Mouse (Mus musculus) kidney, adult 2 months (tissue): ENCODE measurements around the gene Swap70. TPM values are rescaled to one million over a fixed set of nuclear protein-coding genes. Genes with fewer than 3 reads are reported as not detected.

Experiments used
- DNase-seq: peaks from one replicate; pipeline ENCODE4 v3.0.0; 2021
- H3K27ac ChIP-seq: fragments of 200-500 bp; 2 replicates; pipeline ENCODE4 v1.5.1; 2012; ENCODE audit warnings: low read depth, low read length, control low read depth, inconsistent platforms; ENCODE audit not compliant: insufficient read depth
- H3K27me3 ChIP-seq: fragments of 200-500 bp; replicated peaks from 2 replicates; pipeline ENCODE4 v1.6.1; 2012; ENCODE audit warnings: mild to moderate bottlenecking, moderate library complexity, low read length, inconsistent platforms; ENCODE audit not compliant: control insufficient read depth, insufficient read depth
- H3K36me3 ChIP-seq: fragments of 200-500 bp; 2 replicates; pipeline ENCODE4 v1.6.1; 2012; ENCODE audit warnings: mild to moderate bottlenecking, moderate library complexity, low read length, inconsistent platforms; ENCODE audit not compliant: control insufficient read depth, insufficient read depth
- H3K4me1 ChIP-seq: fragments of 200-500 bp; 2 replicates; pipeline ENCODE4 v1.6.1; 2011; ENCODE audit warnings: low read length; ENCODE audit not compliant: control insufficient read depth, insufficient read depth
- H3K4me3 ChIP-seq: fragments of 200-500 bp; 2 replicates; pipeline ENCODE4 v1.5.1; 2011; ENCODE audit warnings: mild to moderate bottlenecking, low read depth, low read length, control low read depth; ENCODE audit not compliant: insufficient read depth
- CTCF ChIP-seq: fragments of 200-500 bp; conservative IDR thresholded peaks from 2 replicates; pipeline ENCODE4 v1.5.1; 2011; ENCODE audit warnings: low read depth, mild to moderate bottlenecking, control low read depth, low read length, moderate library complexity, mixed read lengths; ENCODE audit not compliant: insufficient read depth, insufficient read length
- POLR2A ChIP-seq: fragments of 200-500 bp; IDR thresholded peaks from one replicate; pipeline ENCODE4 v1.6.1; 2011; ENCODE audit warnings: low read depth, low read length, control low read depth
- WGBS: fragments of 180-500 bp; shearing (Covaris S2); methylation state at CpG from one replicate; pipeline ENCODE4 v1.1.7; 2018; 5-methylcytosine and 5-hydroxymethylcytosine counted together
- polyA plus RNA-seq: library from polyadenylated mRNA; depleted of rRNA; stranded (reverse); fragments of >200 nt; gene quantifications from 2 replicates; pipeline ENCODE4 v1.2.3, GENCODE M21; 2012

The Swap70 gene
- polyA plus RNA-seq, 1 experiment: 12.5 TPM

DNA sequence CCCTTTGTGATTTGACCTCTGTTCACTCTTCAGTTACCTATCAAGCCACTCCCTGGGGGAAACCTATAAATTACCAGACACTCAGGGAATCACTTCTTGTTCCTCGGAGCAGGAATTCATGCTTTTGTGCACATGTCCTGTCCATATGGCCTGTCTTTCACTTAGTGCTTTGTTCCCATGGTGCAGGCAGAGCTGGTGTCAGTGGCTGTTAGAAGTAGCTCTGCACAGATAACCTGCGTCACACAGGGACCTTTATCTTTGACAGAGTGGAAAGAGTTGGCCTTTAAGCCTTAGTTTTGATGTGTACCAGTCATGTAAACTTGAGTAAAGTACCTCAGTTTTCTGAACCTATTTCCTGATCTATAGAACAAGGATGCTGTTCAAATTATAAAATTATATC, 32.4 kb downstream of the Swap70 start:
- WGBS: 66% methylated on average over 2 of the region's 2 CpGs
- no peak for DNase-seq
- Histone ChIP-seq H3K36me3 (no peaks in the 10 kb centered on the region), H3K27ac (no peak overlapping the region), H3K4me1 (peaks cover 11% of the 10 kb centered on the region), H3K27me3 (no peaks in the 10 kb centered on the region), H3K4me3 (no peak overlapping the region)
- TF ChIP-seq CTCF (no peak), POLR2A (no peak)

DNA sequence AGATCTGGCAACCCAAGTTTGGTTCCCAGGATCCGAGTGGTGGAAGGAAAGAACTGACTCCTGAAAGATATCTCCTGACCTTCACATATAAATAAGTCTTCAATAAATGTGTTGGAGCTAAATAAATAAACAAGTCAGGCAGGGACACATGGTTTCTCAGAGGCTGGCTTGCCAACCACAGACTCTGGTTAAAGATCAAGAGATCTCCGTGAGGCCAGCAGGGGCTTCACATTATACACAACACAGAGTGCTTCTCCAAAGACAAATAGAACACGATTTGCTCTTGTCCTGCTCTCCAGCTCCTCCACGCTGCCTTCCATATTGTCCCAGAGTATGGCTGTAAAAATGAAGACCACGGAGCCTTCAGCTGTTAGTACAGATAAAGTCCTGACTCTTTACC, 32.9 kb downstream of the Swap70 start:
- WGBS: 76% methylated on average over 5 of the region's 5 CpGs
- Histone ChIP-seq H3K4me3 (no peak overlapping the region), H3K36me3 (no peaks in the 10 kb centered on the region), H3K27ac (no peak overlapping the region), H3K27me3 (no peaks in the 10 kb centered on the region), H3K4me1 (peaks cover 13% of the 10 kb centered on the region)
- TF ChIP-seq POLR2A (no peak), CTCF (no peak)
- no peak for DNase-seq

DNA sequence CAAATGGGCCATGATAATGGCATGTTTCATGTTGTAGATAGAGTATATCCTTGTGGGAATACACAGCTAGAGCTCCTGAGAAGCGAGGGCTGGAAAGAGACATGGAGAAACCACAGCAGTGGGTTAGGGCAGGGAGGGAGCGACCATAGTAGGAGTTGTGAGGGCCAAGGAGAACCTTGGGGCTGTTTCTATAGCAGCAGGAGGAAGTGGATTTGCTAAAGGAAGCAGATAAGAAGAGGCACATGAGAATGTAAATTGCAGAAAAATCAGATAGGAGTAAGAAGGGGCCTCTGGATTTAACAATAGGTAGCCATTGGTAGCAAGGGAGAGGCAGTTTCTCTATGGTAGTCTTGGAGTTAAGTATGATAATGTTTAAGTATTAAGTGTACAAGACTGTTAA, 35.5 kb downstream of the Swap70 start:
- no peak for DNase-seq
- Histone ChIP-seq H3K27ac (no peak overlapping the region), H3K4me3 (no peak overlapping the region), H3K4me1 (peaks cover 18% of the 10 kb centered on the region), H3K36me3 (no peaks in the 10 kb centered on the region), H3K27me3 (no peaks in the 10 kb centered on the region)
- WGBS: 76% methylated on average over 2 of the region's 2 CpGs
- TF ChIP-seq CTCF (no peak), POLR2A (no peak)

DNA sequence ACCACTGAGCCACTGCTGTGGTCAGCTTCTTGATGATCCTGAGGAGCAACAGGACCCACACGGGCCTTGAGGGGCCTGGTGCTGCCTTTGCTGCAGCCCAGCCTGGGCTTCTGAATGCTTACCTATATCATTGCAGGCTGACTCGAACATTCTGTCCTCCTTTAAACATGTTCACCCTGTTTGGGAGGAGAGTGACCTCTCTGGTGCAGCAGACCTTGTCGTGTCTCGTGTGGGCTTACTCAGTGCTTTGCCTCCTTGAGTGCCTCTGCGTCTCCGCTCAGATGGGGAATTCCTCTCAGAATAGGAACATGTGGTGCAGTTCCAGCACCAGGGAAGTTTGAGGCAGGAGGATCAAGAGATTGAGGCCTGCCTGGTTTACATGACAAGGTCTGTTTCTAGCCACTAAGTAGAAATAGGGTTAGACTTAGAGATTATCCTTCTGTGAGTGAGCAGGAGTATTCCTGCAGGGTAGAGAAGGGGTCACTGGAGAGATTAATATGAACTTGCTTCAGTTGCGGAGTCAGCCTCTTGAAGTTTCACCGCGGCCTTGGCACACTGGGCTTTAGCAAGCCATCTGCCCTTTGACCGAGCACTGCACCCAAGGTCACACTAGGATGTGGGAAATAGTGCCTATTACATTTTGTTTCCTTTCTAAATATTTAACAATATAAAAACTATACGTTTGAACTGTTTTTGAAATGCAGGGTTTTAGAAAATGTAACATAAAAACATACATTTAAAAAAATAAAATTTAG, 36.9 kb downstream of the Swap70 start:
- Histone ChIP-seq H3K27ac (0 out of 2 replicates have a peak overlapping the region, but pooled peaks have one; percentile 2), H3K4me3 (no peak overlapping the region), H3K27me3 (no peaks in the 10 kb centered on the region), H3K36me3 (no peaks in the 10 kb centered on the region), H3K4me1 (peaks cover 20% of the 10 kb centered on the region)
- peak; percentile 58 for DNase-seq
- 42% methylated on average over 11 of the region's 11 CpGs for WGBS
- TF ChIP-seq CTCF: no peak
- no peak for TF ChIP-seq POLR2A

DNA sequence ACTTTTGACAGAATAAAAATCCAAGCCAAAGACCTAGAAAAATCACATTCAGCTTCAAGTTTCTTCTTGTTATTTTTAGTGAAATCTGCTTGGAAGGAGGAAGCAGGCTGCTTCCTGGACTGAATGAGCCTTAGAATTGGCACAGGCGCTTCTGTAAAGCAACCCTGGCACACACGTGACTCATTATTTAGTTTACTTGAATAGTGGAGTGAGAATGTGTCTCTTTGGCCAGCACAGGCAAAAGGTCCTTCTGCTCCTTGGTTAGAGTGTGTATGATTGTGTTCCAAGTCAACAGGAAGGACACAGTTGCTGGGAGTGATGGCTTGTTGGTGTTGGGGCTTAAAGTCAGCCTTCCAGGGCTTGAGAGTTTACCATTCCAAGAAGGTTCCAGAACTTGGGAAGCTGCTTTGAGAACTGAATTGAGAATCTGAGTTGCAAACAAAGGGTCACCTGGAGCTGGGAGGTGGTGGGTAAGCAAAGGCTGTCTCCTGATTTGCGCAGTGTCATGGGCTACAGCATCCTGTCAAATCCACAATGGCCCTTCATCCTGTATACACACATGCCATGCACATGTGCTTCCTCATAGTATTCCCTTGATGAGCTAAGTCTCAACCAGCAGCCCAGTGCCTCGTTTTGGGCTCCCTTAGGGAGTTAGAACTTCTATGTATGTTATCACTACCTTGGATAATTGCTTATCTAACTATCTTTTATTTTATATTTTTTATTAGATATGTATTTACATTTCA, 38.6 kb downstream of the Swap70 start:
- 40% methylated on average over 4 of the region's 4 CpGs for WGBS
- peak overlapping the region; percentile 67 for H3K27ac ChIP-seq
- no peaks in the 10 kb centered on the region for H3K36me3 ChIP-seq

DNA sequence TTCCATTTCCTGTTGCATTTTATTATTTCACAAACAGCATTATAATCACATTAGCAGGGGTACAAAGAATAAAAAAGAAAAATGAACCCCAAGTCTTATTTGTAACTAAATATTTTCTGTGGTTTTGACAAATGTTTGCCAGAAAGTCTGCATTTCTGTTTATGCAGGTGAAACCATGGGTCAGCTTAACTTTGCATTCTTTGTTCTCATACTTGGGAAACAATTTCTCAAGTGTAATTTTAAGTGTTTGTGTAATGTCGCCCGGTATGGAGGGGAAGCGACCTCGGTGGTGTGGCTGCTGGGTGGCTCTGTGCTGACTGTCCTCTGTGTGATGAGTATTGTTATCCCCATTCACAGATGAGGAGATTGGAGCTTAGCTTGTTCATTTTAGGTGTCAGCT, 40.3 kb downstream of the Swap70 start:
- Histone ChIP-seq H3K36me3 (no peaks in the 10 kb centered on the region), H3K4me1 (peaks cover 20% of the 10 kb centered on the region), H3K27me3 (no peaks in the 10 kb centered on the region), H3K27ac (no peak overlapping the region), H3K4me3 (no peak overlapping the region)
- DNase-seq: no peak
- no peak for TF ChIP-seq CTCF
- no peak for TF ChIP-seq POLR2A
- WGBS: 73% methylated on average over 4 of the region's 4 CpGs

More for the DNA sequence above, 38.6 kb downstream of the Swap70 start:
- no peak for TF ChIP-seq POLR2A
- no peak for TF ChIP-seq CTCF
- DNase-seq: peak; percentile 88
- no peaks in the 10 kb centered on the region for H3K27me3 ChIP-seq
- H3K4me3 ChIP-seq: no peak overlapping the region
- H3K4me1 ChIP-seq: peaks cover 20% of the 10 kb centered on the region

DNA sequence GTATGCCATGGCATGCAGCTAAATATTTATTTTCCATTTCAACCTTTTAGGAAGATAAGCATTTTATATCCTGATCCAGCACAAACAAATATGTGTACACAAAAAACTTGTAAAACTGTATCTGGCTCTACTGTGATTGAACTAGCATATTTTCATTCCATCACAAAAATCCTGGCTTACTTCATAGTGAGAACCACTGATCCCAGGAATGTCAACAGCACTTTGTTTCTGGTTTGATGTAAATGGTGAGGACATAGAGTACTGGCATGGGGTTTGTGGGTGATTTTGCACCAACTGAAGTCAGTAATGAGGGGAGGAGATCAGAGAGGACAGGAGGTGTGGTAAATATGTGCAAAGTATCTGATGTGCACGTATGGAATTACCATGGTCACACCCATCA, 41.1 kb downstream of the Swap70 start:
- TF ChIP-seq POLR2A (no peak), CTCF (no peak)
- WGBS: 80% methylated on average over 1 of the region's 1 CpGs
- DNase-seq: no peak
- Histone ChIP-seq H3K4me3 (no peak overlapping the region), H3K27me3 (no peaks in the 10 kb centered on the region), H3K27ac (no peak overlapping the region), H3K4me1 (peaks cover 18% of the 10 kb centered on the region), H3K36me3 (no peaks in the 10 kb centered on the region)
